Mouse (Mus musculus): ENCODE measurements at regions not wholly inside any gene's neighbourhood (a gene's known extent, or its start where the extent isn't known, plus 50 kb on each side); places are given as distances from the start of the nearest gene placed in this dataset.

GRCm38 (mm10) chr10:24478535-24478934, 116.7 kb upstream of the Ccn2 start:
- no peak for TF ChIP-seq CTCF (IDR thresholded peaks at IDR 0.05; ENCODE audit: low read depth)
- TF ChIP-seq EP300 (optimal IDR thresholded peaks at IDR 0.05), result no peak

All from stomach, postnatal 0 days (tissue).